Mouse (Mus musculus) heart, embryonic 11.5 days (tissue): Measurements from ENCODE around the gene Ptpn1. TPM values are rescaled to one million over a fixed set of nuclear protein-coding genes. Genes with fewer than 3 reads are reported as not detected.

Experiments
- ATAC-seq: fragments of 200-750 bp; cut with Nextera tagmentation; replicated peaks from 2 replicates; pipeline ENCODE4 v1.8.0; 2017; ENCODE audit warnings: moderate library complexity; ENCODE audit not compliant: insufficient number of reproducible peaks, low FRiP score, low TSS enrichment
- H3K27ac ChIP-seq: fragments of 300-500 bp; sonication (generic); 2 replicates; pipeline ENCODE4 v1.5.1; 2014; ENCODE audit warnings: mild to moderate bottlenecking, low read depth, low read length
- H3K27me3 ChIP-seq: fragments of 300-500 bp; sonication (generic); 2 replicates; pipeline ENCODE4 v1.6.1; 2014; ENCODE audit warnings: mild to moderate bottlenecking, low read length, mixed read lengths; ENCODE audit not compliant: control insufficient read depth, insufficient read depth
- H3K36me3 ChIP-seq: fragments of 300-500 bp; sonication (generic); 2 replicates; pipeline ENCODE4 v1.6.1; 2014; ENCODE audit warnings: mild to moderate bottlenecking, low read length, moderate library complexity, mixed read lengths; ENCODE audit not compliant: control insufficient read depth, insufficient read depth
- H3K4me1 ChIP-seq: fragments of 300-500 bp; sonication (generic); 2 replicates; pipeline ENCODE4 v1.6.1; 2014; ENCODE audit warnings: low read length; ENCODE audit not compliant: control insufficient read depth, insufficient read depth
- H3K4me2 ChIP-seq: fragments of 300-500 bp; sonication (generic); 2 replicates; pipeline ENCODE4 v1.6.1; 2014; ENCODE audit warnings: mild to moderate bottlenecking, moderate library complexity
- H3K4me3 ChIP-seq: fragments of 300-500 bp; sonication (generic); 2 replicates; pipeline ENCODE4 v1.5.1; 2014; ENCODE audit warnings: low read depth, low read length
- H3K9ac ChIP-seq: fragments of 300-500 bp; sonication (generic); 2 replicates; pipeline ENCODE4 v1.6.1; 2014; ENCODE audit warnings: mild to moderate bottlenecking, low read depth, low read length, moderate library complexity
- H3K9me3 ChIP-seq: fragments of 300-500 bp; sonication (generic); replicated peaks from 2 replicates; pipeline ENCODE4 v1.6.1; 2016; ENCODE audit warnings: low read length; ENCODE audit not compliant: control insufficient read depth
- WGBS: fragments of 180-500 bp; shearing (Covaris S2); extraction: QIAGEN DNeasy Blood & Tissue Kit; methylation state at CpG from one replicate; pipeline ENCODE4 v1.1.7; 2014; ENCODE audit not compliant: insufficient replicate concordance; 5-methylcytosine and 5-hydroxymethylcytosine counted together
- polyA plus RNA-seq: library from polyadenylated mRNA; unstranded; fragments of >200 nt; fragmentation: Nextera tagmentation; extraction: Ambion mirVana; gene quantifications from 2 replicates; pipeline ENCODE4 v1.2.1, GENCODE M21; 2014

Ptpn1 gene
- polyA plus RNA-seq, 1 experiment from 2014 or later: 46.7 TPM

DNA sequence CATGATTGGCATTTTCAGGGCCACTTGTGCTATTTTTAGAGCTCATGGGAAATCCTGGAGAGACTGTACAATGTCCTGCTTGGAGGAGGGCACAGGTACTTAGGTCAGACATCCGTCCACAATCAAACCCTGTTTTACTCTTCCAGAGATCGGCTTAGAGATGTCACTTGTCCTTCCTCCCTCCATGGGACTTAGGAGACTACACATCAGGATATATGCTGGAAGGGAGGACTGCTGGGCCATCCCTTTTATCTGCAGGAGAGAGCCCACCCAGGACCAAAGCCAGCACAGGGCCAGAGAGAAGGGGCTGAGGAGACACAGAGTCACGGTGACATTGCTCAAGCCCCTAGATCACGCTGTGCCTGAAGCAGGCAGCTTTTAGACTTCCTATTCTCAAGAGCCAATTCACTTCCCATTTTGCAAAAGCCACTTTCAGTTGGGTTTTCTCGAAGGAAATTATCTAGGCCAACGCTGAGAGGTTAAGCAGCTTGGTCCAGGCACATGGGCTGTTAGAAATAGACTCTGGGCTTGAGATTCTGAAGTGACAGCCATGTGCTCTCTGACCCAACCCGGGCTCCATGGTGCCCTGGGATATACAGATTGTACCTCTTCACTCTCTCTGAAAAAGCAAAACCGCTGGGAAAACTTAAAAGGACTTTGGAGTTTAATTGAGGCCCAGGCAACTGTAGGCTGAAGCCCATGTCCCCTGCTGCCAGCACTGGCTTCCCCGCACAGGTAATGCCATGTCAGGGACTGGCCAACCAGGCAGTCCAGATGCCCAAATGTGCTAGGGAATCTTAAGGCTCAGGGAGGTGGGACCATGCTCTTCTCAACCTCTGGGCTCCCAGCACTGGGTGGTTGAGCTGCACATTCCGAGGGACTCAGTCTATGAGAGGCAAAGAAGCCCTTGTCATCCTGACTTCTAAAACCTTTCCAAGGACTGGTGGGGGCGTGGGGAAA lies 5.7 kb upstream of the Ptpn1 start:
- Histone ChIP-seq H3K4me2 (peak overlapping the region; percentile 95; the same call in 1 of the 2 replicates), H3K9me3 (no peaks in the 10 kb centered on the region), H3K27me3 (no peaks in the 10 kb centered on the region), H3K27ac (no peak overlapping the region), H3K36me3 (no peaks in the 10 kb centered on the region), H3K9ac (0 out of 2 replicates have a peak overlapping the region, but pooled peaks have one; percentile 46), H3K4me3 (no peak overlapping the region), H3K4me1 (peaks cover 7% of the 10 kb centered on the region)
- no peak for ATAC-seq
- WGBS: 72% methylated on average over 11 of the region's 11 CpGs

DNA sequence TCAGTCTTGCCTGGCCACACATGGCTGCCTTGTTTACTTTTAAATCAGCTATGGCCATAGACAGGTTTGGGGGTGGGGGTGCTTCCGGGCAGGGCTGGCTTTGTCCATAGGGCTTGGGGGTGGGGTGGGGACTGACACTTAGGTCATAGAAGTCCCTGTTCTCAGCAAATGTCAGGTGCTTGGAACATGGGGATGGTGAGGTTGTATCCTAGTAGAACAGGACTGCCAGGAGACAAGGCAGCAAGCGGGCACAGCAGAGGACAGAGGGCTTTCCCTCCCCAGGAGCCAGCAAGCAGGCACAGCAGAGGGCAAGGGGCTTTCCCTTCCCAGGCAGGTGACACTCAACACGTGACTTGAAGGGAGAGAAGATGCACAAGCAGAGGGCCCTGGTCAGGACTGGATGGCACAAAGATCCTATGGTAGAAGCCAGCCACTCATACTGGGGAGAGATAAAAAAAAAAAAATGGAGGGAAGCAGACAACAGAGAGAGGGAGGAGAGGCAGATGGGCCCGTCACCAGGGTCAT lies 3.8 kb upstream of the Ptpn1 start:
- no peak for ATAC-seq
- H3K9me3 ChIP-seq: no peaks in the 10 kb centered on the region
- H3K27ac ChIP-seq: no peak overlapping the region
- no peak overlapping the region for H3K4me2 ChIP-seq
- H3K4me3 ChIP-seq: no peak overlapping the region
- no peaks in the 10 kb centered on the region for H3K36me3 ChIP-seq
- WGBS: 65% methylated on average over 4 of the region's 4 CpGs
- no peak overlapping the region for H3K9ac ChIP-seq
- peaks cover 14% of the 10 kb centered on the region for H3K4me1 ChIP-seq
- no peaks in the 10 kb centered on the region for H3K27me3 ChIP-seq

DNA sequence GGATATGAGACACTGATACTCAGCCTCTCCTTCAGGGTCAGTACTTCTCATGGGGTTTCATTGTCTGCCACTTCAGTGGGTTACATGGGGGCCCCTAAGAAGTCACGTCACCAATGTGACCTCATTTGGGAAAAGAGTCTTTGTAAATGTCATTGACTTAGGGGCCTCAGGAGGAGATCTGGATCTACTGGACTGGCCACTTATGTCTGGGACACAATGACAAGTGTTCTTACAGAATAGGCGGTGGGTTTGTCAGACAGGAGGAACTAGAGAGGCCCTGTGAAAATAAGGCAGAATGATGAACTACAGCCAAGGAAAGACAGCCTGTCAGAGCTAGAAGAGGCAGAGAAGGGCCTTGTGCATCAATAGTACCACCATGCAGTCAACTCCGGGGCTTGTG lies 2.9 kb upstream of the Ptpn1 start:
- peaks cover 23% of the 10 kb centered on the region for H3K4me1 ChIP-seq
- no peak for ATAC-seq

DNA sequence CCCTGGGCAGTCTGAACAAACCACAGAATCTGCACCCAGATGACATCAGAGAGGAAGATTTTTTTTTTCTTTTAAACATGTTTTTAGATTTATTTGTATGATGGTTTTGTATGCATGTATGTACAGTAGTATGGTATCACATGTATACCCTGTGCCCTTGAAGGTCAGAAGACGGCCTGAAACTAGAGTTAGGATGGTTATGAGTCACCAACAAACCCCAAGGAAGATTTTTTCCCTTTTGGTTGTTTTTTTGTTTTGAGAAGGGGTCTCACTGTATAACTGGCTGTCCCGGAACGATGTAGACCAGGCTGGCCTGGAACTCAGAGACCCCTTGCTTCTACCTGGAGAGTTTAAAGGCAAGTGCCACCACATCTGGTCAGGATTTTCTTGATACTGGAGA lies 882 bp upstream of the Ptpn1 start:
- H3K4me2 ChIP-seq: peak overlapping the region; percentile 94
- H3K27me3 ChIP-seq: no peaks in the 10 kb centered on the region
- H3K9me3 ChIP-seq: no peaks in the 10 kb centered on the region
- no peak for ATAC-seq
- H3K4me1 ChIP-seq: peaks cover 29% of the 10 kb centered on the region
- 86% methylated on average over 3 of the region's 3 CpGs for WGBS
- no peak overlapping the region for H3K9ac ChIP-seq
- no peak overlapping the region for H3K4me3 ChIP-seq
- peak overlapping the region; percentile 84; the same call in 1 of the 2 replicates for H3K27ac ChIP-seq
- no peaks in the 10 kb centered on the region for H3K36me3 ChIP-seq

More for the DNA sequence above, 2.9 kb upstream of the Ptpn1 start:
- Histone ChIP-seq H3K9me3 (no peaks in the 10 kb centered on the region), H3K9ac (no peak overlapping the region), H3K36me3 (no peaks in the 10 kb centered on the region), H3K4me2 (no peak overlapping the region), H3K27ac (no peak overlapping the region), H3K4me3 (no peak overlapping the region), H3K27me3 (no peaks in the 10 kb centered on the region)
- WGBS: 77% methylated on average over 3 of the region's 3 CpGs

DNA sequence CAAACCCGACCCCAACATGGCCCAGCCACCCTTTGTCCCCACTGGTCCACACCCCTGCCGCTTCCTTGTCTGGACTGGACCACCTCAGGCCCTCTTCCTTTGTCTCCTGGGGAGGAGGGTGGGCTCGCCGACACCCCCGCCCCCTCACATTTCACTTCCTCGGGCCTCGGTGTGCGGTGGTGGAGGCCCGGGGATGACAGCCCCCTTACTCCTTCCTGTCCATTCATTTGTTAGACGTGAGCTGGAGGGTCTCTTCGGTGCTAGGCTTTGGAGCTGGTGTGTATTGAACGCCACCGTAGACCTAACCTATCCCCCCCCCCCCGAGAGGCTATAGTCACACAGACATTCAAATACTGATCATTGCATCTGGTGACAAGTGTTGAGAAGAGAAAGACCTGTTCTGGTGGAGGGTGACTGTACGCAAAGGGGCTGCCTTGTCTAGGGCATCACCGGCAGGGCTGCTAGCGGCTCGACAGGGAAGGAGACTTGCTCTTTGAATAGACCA lies 922 bp downstream of the Ptpn1 start:
- H3K27ac ChIP-seq: peak overlapping the region; percentile 84
- peak; percentile 52; the same call in 1 of the 2 replicates for ATAC-seq
- no peaks in the 10 kb centered on the region for H3K36me3 ChIP-seq
- H3K9me3 ChIP-seq: no peaks in the 10 kb centered on the region
- H3K27me3 ChIP-seq: no peaks in the 10 kb centered on the region
- H3K9ac ChIP-seq: peak overlapping the region; percentile 96
- peaks cover 36% of the 10 kb centered on the region for H3K4me1 ChIP-seq
- under 1% methylated on average over 18 of the region's 18 CpGs for WGBS
- H3K4me2 ChIP-seq: peak overlapping the region; percentile 94
- peak overlapping the region; percentile 96 for H3K4me3 ChIP-seq

DNA sequence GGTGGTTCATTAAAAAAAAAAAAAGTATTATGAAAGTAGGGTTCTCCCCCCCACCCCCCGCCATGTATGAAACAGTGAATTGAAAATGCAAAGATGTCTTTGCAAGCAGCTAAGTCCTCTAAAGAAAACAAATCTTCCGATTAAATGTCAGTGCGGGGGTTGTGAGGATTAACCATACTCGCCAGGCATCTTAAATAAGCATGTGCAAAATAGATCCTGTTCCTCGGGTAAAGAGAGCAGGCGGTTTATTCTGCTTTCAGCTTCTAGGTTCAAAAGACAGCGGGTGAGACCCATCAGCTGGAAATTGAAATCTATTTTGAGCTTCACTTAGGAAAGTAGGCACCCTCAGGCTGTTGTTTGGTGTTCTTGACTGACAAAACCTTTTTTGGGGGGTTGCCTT lies 1.5 kb downstream of the Ptpn1 start:
- no peak for ATAC-seq
- Histone ChIP-seq H3K4me3 (peak overlapping the region; percentile 96), H3K9ac (peak overlapping the region; percentile 96), H3K4me2 (peak overlapping the region; percentile 94), H3K9me3 (no peaks in the 10 kb centered on the region), H3K27me3 (no peaks in the 10 kb centered on the region), H3K36me3 (no peaks in the 10 kb centered on the region), H3K27ac (no peak overlapping the region), H3K4me1 (peaks cover 36% of the 10 kb centered on the region)
- WGBS: 49% methylated on average over 7 of the region's 7 CpGs

DNA sequence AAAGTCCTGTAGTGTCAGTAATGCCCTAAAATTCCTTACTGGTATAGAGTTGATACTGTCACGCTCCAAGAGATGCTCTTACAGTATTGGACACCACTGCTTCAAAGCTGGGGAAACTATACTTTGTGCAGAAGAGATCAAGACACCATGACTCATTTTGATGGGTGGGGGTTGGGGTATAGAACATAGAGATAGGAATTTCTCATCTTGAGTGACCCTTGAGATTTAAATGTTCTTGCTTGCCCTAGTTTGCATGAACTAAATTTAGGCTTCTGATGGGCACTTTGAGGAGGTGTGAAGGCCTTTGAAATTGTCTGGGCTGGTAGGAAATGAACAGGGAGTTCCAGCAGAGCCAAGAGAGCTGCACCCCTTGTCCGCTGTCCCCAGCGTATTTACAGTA lies 4.1 kb downstream of the Ptpn1 start:
- no peak overlapping the region for H3K27ac ChIP-seq

DNA sequence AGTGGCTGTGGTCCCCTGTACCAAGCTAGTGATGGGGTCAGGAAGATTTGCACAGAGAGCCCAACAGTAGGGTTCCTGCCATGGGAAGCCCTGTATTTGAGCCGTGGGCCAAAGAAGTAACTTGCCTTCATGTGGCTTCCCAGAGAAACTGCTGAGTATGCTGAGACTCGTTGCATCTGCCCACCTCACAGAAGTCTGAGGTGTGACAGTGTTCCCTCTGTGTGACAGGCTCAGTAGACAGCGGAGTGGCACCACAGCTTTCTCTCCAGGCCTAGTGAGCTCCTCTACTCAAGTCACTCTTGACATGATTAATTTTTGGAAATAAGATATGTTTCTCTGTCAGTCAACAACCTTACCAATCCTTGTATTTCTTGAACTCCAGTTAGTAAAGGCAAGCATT lies 6.9 kb downstream of the Ptpn1 start:
- Histone ChIP-seq H3K27ac (0 out of 2 replicates have a peak overlapping the region, but pooled peaks have one; percentile 70), H3K9ac (no peak overlapping the region), H3K9me3 (no peaks in the 10 kb centered on the region), H3K36me3 (no peaks in the 10 kb centered on the region), H3K4me2 (no peak overlapping the region), H3K27me3 (no peaks in the 10 kb centered on the region), H3K4me3 (no peak overlapping the region), H3K4me1 (peaks cover 75% of the 10 kb centered on the region)
- ATAC-seq: no peak
- WGBS: 76% methylated on average over 3 of the region's 3 CpGs

More for the DNA sequence above, 4.1 kb downstream of the Ptpn1 start:
- Histone ChIP-seq H3K27me3 (no peaks in the 10 kb centered on the region), H3K36me3 (no peaks in the 10 kb centered on the region), H3K9me3 (no peaks in the 10 kb centered on the region), H3K4me1 (peaks cover 61% of the 10 kb centered on the region), H3K4me2 (no peak overlapping the region), H3K9ac (no peak overlapping the region), H3K4me3 (no peak overlapping the region)
- WGBS: 78% methylated on average over 3 of the region's 3 CpGs
- no peak for ATAC-seq
